Mouse (Mus musculus) lung, postnatal 4 days (tissue): Measurements from ENCODE around the gene Nalcn.

ENCODE experiments used
- DNase-seq, 2 experiments: peaks; one replicate each; pipeline ENCODE4 v3.0.0; 2021

Gene Nalcn

GRCm38 (mm10) chr14:123626501-123627179, at the start of gene Nalcn:
Nalcn (minus strand) TSS chr14:123627144.
- peak in 1 of 2 experiments; percentile 24 for DNase-seq

- peak in 1 of 2 experiments; percentile 15 for DNase-seq
These were observed 44.1 kb upstream of the Nalcn start for GRCm38 (mm10) chr14:123671076-123671475.

- DNase-seq, result no peak
These were observed 37.5 kb upstream of the Nalcn start for GRCm38 (mm10) chr14:123664451-123664850.

- DNase-seq, result no peak
These were observed 36.3 kb upstream of the Nalcn start for GRCm38 (mm10) chr14:123663206-123663605.

- no peak for DNase-seq
These were observed 35.4 kb upstream of the Nalcn start for GRCm38 (mm10) chr14:123662386-123662785.

GRCm38 (mm10) chr14:123661091-123661491, 34.1 kb upstream of the Nalcn start:
- peak; percentile 16 to 43 for DNase-seq

- DNase-seq, result no peak
These were observed 33.0 kb upstream of the Nalcn start, which contains the start of gene Itgbl1 for GRCm38 (mm10) chr14:123659921-123660385. Itgbl1 (plus strand) TSS chr14:123659971.

- DNase-seq, result no peak
These were observed 227 bp upstream of the Nalcn start for GRCm38 (mm10) chr14:123627180-123627562.

GRCm38 (mm10) chr14:123622969-123623368, 4.0 kb downstream of the Nalcn start:
- no peak for DNase-seq

GRCm38 (mm10) chr14:123595265-123595664, 31.7 kb downstream of the Nalcn start:
- no peak for DNase-seq

- DNase-seq, result no peak
These were observed 39.5 kb downstream of the Nalcn start for GRCm38 (mm10) chr14:123587412-123587811.

GRCm38 (mm10) chr14:123582433-123582832, 44.5 kb downstream of the Nalcn start:
- DNase-seq, result no peak

GRCm38 (mm10) chr14:123575356-123575755, 51.6 kb downstream of the Nalcn start:
- no peak for DNase-seq

GRCm38 (mm10) chr14:123574936-123575335, 52.0 kb downstream of the Nalcn start:
- DNase-seq, result no peak

GRCm38 (mm10) chr14:123566599-123566998, 60.3 kb downstream of the Nalcn start:
- no peak for DNase-seq

GRCm38 (mm10) chr14:123555533-123555932, 71.4 kb downstream of the Nalcn start:
- no peak for DNase-seq

- no peak for DNase-seq
These were observed 72.0 kb downstream of the Nalcn start for GRCm38 (mm10) chr14:123554936-123555335.

GRCm38 (mm10) chr14:123542362-123542761, 84.6 kb downstream of the Nalcn start:
- DNase-seq, result no peak

- DNase-seq, result no peak
These were observed 91.3 kb downstream of the Nalcn start for GRCm38 (mm10) chr14:123535636-123536035.

GRCm38 (mm10) chr14:123533000-123533399, 93.9 kb downstream of the Nalcn start:
- no peak for DNase-seq

- DNase-seq, result no peak
These were observed 95.7 kb downstream of the Nalcn start for GRCm38 (mm10) chr14:123531271-123531670.

- no peak for DNase-seq
These were observed 97.8 kb downstream of the Nalcn start for GRCm38 (mm10) chr14:123529143-123529542.

GRCm38 (mm10) chr14:123513376-123514141, 113.4 kb downstream of the Nalcn start:
- DNase-seq, result no peak

- DNase-seq, result no peak
These were observed 114.0 kb downstream of the Nalcn start for GRCm38 (mm10) chr14:123512923-123513322.
